Mouse (Mus musculus): Measurements from ENCODE around the gene Myh14.

The Myh14 gene

GRCm38 (mm10) chr7:44581637-44582036 is 89.0 kb downstream of the Myh14 start:
- WGBS, result 84% methylated on average over 6 of the region's 6 CpGs

GRCm38 (mm10) chr7:44576333-44576844 is 94.3 kb downstream of the Myh14 start:
- 51% methylated on average over 5 of the region's 5 CpGs for WGBS

DNA sequence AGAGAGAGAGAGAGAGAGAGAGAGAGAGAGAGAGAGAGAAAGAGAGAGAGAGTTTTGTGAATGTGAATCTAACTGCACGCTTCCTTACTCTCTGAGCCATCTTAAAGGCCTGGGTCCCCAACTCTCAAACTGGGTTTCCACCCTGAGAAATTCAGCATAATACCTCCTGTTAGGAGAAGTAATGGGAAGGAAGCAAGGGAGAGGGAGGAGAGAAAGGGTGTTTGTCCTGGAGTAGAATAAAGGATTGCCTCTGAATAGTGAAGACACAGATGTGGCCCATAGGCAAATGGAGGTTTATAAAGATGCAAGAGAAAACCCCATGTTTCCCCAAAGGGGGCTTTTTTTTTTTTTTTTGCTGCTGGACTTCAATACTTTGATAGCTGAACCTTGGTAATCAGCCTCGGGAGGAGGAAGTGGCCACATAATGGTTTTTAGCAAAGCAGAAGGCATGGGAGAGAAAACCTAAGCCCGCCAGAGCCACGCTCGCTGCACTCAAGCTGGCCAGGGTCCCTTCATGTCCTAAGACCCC is 97.6 kb downstream of the Myh14 start:
- 82% methylated on average over 5 of the region's 5 CpGs for WGBS

- WGBS, result 46% methylated on average over 7 of the region's 7 CpGs
Observed at GRCm38 (mm10) chr7:44572213-44572701, 98.4 kb downstream of the Myh14 start, which contains the start of gene Napsa. Gene Napsa, plus strand, starts transcription at chr7:44572380.

DNA sequence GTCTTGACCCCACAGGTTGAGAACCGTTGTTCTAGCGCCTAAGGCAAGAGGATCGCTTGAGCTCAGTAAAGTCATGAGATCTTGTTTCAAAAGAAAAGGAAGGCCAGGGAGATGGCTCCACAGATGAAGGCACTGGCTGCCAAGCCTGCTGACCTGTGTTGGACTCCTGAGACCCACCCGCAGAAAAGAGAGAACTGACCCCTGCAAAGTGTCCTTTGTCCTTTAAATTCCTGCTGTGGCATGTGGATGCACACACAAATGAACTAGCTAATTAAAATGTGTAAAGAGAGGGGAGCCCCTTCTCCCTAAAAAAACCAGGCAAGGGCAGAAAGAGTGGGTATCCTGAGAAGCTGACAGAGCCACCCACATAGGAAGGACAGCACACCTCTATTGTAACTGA is 98.8 kb downstream of the Myh14 start:
- 51% methylated on average over 4 of the region's 4 CpGs for WGBS

- WGBS, result 87% methylated on average over 6 of the region's 6 CpGs
Observed at GRCm38 (mm10) chr7:44570989-44571388, 99.7 kb downstream of the Myh14 start.

GRCm38 (mm10) chr7:44568803-44569202 is 101.8 kb downstream of the Myh14 start:
- WGBS, result 76% methylated on average over 9 of the region's 9 CpGs

DNA sequence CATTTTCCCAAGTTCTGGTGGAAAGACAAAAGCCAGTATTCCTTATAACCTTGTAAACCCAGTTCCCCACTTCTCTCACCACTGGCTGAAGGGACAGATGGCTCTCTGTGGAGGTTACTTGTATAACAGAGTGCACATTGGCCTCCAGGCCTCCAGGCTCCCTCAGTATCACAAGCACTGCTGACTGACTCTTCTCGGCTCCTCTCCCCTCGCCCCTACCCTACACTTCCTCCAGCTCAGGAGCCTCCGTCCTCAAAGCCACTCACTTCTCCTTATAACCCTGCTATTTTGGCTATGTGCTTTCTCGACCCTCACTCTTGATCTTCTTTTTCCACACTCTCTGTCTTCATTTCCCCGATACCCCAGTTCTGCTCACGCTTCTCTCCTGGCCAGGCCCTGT is 105.2 kb downstream of the Myh14 start:
- WGBS, result 77% methylated on average over 6 of the region's 6 CpGs

DNA sequence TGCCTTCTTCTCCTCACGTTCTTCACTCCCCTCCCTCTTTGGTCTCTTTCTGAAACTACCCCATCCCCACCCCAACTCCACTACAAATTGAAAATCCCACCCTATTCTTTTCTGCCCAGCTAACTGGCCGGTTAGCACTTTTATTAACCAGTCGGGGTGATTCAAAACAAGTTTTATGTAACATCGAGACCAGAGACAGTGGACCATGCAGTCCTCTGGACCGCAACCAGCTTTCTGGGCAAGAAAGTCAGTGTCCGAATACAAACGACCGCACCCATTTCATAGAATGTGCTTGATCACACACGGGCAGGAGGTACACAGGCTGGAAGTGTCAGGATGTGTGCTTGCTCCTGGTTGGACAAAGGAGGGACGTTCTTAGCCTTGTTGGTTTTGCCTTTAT is 106.2 kb downstream of the Myh14 start:
- WGBS, result 85% methylated on average over 10 of the region's 10 CpGs

GRCm38 (mm10) chr7:44563284-44563683 is 107.4 kb downstream of the Myh14 start:
- 53% methylated on average over 8 of the region's 8 CpGs for WGBS

DNA sequence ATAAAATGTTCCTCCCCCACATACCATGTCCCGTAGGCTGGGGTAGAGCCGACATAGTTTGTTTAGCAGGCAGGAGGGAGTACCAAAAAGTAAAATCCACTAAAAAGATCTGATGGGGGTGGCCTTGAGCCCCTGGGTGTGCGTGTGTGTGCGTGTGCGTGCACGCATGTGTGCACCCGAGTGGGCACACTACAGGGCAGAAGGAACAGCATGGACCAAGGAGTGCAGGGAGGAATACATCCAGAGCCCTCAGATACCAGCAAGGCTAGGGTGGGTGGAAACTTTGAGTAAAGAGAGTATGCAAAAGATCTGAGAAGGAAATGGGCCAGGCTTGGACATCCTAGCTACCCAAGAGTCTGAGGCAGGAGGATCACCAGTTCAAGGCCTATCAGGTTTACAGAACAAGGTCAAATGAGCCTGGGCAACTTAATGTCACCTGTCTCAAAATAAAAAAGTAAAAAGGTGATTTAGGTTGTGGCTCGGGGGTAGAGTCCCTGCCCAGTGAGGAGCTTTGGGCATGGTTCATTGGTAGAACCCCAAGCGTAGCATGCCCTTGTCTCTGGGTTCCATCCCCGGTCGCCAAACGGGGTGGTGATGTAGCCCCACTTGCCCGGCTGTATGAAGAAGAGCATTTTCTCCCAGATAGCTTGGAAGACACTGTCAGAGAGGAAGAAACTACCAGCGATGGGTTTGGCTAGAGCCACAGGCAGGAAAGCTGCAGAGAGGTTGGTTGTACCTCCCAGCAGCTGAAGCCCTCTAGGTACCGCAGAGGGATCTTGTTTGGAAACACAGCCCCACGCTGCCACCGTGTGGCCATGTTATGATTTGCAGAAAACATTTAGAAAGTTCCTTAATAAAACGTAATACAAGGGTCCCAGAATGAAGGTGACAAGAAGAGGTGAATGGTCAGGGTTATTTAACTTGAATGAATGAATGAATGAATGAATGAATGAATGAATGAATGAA is 109.9 kb downstream of the Myh14 start:
- 50% methylated on average over 18 of the region's 18 CpGs for WGBS

- 73% methylated on average over 2 of the region's 2 CpGs for WGBS
Observed at GRCm38 (mm10) chr7:44557629-44558028, 113.0 kb downstream of the Myh14 start.

All from cerebral cortex, adult 2 months (tissue).